Mouse (Mus musculus): ENCODE measurements at regions not wholly inside any gene's neighbourhood (a gene's known extent, or its start where the extent isn't known, plus 50 kb on each side); places are given as distances from the start of the nearest gene placed in this dataset.

DNA sequence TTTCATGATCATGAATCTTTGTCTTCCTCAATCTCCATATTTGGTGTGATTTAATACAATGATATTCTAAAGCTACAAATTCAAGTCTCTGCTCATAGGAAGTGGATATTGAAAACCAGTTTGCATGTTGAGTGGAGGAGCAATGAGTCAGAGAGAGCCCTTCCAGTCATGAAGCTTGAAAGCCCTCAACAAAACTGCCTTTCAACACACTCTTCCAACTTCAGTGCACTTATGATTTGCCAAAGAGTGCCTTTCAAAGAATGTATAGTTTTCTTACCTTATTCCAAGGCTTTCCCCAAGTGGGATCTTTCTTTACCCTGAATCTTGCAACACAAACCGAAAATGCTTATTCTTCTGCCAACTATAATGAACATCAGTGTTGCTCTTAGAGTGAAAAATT lies 690.6 kb downstream of the Hdgfl1 start:
- DNase-seq (ENCODE audit: low read depth) = no peak

DNA sequence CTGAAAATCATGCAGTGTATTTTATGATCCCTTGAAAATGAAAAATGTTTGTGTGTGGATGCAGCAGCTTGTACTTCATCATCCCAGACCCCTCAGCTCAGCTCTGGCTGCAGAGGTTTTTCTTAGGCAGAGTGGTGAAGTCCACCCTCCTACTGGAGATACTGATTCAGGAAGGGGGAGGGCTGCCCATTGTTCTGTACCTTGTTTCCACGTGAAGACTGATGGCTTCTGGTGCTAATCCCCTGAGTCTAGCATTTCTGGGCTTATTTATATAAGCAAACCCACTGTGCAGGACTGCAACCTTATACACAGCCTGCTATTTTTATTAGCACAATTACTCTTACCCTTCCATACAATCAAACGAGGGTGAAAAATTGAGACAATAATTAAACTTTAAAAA lies 708.6 kb downstream of the Hdgfl1 start:
- no peak for DNase-seq (ENCODE audit: low read depth)

DNA sequence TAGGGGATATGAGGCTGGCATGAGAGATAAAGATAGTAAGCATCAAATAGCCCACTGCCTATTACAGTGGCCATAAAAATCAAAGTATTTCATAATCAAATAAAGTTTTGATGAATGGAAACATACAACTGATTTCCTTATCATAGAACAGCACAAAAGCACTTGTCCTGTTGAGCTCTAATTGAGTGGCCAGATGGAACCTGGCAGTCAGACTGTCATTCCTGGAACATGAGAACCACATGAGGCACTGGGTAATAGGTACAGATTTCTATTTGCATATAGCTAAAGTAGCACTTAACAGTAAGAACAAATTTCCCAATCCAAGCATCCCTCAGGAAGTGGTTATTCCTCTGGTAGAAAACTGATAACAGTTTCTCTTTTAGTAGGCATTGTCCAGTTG lies 732.3 kb downstream of the Hdgfl1 start:
- no peak for DNase-seq (ENCODE audit: low read depth)

DNA sequence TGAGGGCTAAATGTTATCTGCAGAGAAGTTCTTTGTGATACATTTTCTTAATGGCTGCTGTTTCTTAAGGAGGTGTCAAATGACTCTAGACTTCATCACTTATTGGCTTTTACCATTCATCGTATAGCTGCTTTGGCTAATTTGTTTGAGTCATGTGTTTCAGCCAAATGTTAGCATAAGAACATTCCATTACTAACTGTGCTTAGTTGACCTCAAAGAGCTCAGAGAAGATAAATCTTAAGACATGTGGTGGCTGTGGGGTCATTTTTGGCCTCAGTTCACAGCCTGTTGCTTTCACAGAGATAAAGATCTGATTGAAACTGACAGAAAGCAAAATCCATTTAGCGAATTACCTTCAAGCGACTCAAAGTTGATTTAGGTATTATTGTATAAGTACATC lies 743.6 kb downstream of the Hdgfl1 start:
- no peak for DNase-seq (ENCODE audit: low read depth)

DNA sequence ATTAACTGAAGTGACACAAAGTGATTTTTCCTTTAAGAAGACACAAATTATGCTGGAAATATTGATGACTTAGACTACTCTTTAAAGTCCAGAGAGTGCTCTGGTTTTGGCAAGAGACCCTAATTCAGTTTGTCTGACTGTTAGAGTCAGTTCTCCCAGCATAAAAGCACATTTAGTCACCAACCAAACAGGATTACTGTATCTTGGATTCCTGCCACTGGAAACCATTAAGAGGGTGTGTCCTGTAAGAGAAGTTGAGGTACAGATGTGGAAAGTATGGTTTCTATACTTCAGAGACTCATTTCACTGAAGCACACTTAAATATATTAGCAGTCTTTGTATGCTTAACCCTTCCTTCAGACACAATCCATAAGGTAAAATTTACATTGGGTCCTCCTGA lies 745.3 kb downstream of the Hdgfl1 start:
- no peak for DNase-seq (ENCODE audit: low read depth)

DNA sequence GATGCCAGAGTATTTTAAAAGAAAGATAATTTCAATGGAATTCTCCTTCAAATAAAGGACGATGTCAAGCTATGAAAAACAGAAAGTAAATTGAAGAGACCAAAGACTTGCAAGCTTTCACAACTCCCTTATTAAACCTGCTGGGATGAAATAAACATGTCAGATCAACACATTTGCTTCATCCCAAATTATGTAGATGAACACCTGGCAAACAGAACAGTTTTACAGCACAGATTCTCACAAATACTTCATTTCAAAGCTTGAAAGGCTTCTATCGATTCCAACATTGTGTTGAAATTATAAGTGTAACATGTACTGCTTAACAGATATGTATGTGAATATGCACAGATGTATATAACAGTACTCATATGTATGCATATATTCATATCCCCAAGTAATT lies 749.5 kb downstream of the Hdgfl1 start:
- DNase-seq (ENCODE audit: low read depth) = no peak

DNA sequence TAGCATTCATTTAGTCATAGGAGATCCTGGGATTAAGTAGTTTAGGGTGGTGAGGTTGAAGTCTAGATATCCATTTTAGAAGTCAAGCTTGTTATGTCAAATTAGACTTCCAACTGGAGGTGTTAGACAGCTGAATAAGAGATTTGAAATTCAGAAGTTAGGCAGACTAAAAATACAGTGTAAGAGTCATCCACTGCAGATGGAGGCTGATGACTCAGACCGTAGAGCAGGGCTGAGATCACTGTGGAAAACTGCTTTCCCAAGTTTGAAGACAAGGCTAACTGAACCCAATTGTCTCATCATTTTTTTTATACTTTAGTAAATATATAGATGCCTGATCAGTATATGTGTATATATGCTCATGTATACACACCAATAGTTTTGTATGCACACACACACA lies 738.8 kb upstream of the Nrsn1 start:
- no peak for DNase-seq (ENCODE audit: low read depth)

DNA sequence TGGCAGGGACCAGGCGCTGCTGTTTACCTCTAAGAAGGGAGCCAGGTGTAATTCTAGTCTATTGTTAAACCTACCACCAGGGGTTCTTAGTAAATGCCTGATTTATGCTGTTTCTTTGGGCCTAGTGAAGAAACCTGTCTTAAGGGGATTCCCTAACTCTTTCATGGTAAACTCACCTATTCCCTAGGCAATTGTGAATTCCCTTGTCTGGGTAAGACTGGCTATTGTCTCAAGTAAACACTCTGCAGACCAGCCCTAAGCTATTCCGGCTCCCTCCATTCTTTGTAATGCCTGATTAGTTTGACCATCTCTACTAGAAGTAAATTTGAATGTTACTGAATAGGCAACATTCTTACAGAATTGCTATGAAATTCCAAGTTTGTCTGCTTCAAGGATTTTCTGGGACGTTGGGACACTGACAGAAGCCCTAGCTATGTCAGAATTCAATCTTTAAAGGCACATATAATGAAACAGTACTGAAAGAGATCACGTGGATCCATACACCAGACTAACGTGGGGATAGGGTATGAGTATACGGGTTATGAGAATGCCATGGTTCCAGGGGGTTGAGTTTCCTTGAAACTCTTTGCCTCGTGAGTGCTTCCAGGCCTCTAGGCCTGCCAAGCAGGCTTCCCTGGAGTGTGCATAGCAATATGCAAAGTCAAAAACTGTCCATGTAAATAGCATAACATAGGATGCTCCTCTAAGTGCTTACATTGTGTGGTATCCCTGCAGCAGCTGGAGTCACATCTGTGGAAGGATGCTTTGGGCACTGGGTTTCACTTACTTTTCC lies 734.7 kb upstream of the Nrsn1 start:
- DNase-seq (ENCODE audit: low read depth) = no peak

DNA sequence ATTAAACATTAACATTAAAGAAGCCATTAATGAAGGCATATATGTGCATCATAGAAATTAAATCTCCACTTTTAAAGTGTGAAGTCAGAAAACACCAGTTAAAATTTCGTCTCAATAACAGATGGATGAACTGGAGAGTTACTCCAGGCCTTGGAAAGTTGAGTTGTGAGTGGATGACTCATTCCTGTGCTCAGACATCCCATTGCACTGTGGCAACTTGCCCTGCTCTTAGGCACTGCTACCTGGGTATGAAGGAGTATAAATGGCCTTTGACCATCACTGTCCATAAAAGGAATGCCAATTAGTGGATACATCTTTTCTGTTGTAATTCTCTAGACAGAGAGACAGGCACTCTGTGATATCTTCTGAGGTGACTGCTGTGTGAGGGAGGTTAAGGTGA lies 723.2 kb upstream of the Nrsn1 start:
- no peak for DNase-seq (ENCODE audit: low read depth)

DNA sequence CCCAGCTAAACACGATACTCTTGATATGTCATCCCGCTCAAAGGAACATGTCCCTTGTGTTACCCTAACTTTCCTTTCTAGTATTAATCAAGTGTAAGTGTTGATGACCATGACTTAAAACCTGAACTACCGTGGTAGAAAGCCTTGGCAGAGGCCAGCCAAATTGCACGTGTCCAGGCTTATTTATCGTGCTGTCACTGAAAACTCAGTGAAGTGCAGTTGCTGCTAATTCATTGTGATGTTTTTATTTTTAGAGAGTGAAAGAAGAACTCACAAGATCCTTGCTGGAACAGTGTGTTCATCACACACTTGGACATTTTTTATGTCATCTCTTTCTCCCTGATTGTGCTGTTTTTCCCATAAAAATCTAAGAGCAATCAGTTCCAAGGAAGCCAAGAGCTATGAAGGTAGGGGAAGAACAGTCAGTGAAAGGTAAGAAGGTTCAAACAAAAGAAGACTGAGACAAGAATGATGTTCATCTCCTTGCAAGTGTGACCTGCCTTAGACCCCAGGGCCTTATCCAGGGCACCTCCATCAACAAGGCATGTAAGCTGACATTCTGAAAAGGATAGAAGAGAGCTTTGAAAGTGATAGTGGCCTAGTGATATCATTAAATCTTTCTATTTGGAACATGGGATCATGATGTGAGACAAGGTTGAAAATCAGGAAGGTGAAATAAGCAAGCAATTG lies 718.9 kb upstream of the Nrsn1 start:
- no peak for DNase-seq (ENCODE audit: low read depth)

DNA sequence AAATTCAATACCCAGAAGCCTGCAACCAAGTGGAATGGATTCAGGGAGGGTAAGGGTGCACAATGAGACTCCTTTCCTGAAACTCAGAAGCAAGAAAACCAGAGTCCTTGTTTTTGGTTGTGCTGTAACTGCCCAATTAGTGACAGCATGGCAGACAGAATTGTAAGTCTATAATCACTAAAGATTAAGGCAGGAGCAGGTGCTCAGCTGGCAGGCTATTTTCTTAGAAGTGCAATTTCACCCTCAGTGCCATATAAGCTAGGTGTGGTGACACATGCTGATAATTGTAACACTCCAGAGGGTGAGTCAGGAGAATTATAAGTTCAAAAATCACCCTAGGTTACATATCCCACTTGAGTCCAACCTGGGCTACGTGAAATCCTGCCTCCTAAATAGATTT lies 714.2 kb upstream of the Nrsn1 start:
- DNase-seq (ENCODE audit: low read depth) = no peak

DNA sequence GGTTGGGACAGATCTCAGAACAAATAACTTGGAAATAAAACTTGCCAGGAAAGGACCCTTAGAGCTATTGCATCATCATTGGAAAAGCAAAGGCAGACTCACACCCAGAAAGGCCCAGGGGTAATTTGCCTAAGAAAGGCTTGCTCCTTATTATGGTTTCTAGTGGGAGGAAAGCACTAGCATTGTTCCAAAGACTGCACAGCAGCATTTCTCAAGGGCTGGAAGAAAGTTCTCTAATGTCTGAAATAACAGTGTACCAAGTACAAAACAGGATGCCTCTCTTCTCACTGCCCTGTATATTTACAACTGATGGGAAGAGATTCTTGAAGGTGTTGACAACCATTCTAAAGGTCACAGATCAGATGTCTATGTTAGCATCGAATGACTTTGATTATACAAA lies 713.4 kb upstream of the Nrsn1 start:
- no peak for DNase-seq (ENCODE audit: low read depth)

DNA sequence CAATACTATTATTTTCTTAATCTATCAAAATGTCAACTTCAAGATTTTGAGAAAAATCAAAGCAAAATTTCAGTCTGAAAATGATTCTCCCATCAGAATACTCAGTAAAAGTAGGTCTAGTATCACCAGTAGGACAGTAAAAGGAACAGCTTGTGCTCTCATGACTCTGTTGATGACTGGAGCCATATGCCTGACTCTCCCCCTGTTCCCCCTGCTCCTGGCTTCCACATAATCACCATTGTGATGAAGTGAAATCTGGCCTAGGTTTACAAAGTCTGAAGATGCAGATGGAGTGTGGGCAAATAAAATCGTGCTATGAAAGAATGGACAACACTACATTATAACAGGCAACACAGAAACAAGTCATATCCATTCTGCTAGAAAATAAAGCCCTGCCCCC lies 708.3 kb upstream of the Nrsn1 start:
- no peak for DNase-seq (ENCODE audit: low read depth)

DNA sequence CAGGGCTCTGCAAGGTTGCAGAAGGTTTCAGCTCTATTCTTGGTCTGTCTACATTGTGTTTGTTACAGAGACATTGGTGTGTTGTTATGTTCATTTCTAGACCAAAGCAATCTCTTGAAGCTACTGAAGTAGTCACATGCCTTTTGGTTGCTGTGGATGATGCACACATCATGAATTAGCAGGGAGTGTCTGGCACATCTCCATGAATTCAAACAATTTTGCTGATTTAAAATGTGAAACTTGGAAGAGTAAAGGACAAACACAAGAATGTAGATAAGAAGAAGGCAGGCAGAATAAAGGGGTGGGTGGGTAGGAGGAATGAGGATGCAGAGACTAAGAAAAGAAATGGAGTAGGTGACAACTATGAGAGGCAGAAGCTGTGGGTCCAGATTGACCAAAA lies 688.3 kb upstream of the Nrsn1 start:
- DNase-seq (ENCODE audit: low read depth) = no peak

DNA sequence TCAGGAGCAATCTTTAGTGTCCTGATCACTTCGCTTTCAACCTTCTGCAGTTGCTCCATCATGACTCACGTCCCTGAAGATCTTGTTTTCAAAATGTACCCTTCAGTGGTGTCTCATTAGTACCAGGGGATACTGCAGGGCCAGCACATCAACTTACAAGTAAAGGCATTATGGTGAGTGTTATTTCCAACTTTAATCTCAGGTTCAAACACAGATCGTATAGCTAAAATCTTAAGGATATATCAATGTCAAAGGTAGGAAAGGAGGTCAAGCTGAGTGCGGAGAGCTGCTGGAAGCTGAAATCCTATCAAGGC lies 687.8 kb upstream of the Nrsn1 start:
- DNase-seq (ENCODE audit: low read depth) = no peak

DNA sequence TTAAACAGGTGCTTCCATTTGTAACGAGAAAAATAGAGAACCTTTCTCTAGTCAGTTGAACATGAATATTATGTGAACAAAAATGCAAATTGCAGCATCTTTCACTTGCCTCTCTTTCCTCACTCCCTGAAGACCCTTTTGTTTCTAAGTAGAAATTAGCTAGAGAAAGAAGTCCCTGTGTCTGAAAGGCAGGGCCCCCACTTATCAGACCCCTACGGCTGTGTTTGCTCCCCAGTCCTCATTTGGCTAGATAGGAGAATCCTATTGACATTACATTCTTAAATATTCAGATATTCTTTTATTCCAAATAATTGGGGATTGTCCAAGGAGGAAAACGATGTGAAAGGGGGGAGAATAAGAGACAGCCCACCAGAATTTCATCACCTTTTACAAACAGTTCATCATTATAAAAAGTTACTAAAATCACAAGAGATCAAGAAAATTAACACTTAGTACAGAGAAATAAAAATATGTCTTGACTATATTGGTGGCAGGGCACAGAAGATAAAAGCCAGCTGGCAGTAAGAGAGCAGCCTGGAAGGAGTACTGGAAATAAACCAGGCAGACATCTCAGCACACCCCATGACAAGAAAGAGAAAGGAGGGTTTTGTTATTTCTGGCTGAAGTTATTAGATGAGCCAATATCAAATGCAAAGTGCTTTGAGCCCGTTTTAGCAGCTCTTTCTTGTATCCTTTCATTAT lies 687.3 kb upstream of the Nrsn1 start:
- DNase-seq (ENCODE audit: low read depth) = no peak

DNA sequence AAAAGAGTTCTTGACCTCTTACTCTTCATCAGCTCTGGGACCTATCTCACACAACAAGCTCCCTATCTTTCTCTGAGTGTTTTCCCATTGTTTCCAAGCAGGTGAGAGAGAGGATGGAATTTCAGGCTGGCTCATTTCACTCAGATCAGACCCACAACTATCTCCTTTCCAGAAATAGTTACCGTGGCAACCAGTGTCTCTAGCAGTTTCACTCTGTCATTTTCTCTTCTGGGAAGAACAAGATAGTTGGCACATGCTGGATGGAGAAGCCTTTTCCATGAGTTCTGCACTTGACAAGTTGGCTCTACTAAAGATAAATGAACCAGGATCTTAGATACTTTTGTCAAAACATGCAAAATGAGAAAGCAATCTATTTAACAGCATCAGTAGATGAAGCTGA lies 667.3 kb upstream of the Nrsn1 start:
- DNase-seq (ENCODE audit: low read depth) = no peak

DNA sequence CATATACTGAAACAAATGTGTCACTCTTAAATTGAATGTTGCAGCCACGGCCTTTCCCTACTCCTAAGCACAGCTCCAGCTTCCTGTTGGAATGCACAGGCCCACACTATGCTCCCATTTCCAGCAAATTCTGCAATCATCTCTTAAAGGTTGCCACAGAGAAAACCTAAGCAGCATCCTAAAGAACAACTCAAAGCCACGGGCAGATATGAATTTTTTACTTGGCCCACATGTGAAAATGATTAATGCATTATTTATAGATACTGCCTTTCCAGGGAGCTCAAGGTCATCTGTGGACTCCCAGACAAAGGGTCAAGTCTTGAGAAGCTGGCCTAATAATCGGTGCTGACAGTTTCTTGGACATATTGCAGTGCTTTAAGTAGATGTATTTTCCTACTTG lies 663.5 kb upstream of the Nrsn1 start:
- DNase-seq (ENCODE audit: low read depth) = no peak

DNA sequence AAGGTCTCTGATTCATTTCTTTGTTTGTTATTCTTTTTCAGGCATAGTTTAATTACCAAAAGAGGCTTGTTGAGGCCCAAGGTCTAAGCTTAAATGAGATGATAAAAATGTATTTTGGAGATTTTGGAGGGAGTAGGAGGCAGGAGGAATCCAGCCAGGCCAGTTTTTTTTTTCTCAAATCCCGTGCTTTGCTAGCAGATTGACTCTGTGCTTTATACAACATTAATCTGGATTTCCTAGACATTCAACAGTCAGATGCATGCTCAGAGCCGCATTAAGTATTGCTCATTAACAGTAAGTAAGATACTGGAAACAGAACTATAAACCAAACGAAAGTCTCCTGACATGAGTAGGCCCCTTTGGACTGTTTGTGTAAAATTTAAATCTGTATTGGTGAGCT lies 662.9 kb upstream of the Nrsn1 start:
- no peak for DNase-seq (ENCODE audit: low read depth)

DNA sequence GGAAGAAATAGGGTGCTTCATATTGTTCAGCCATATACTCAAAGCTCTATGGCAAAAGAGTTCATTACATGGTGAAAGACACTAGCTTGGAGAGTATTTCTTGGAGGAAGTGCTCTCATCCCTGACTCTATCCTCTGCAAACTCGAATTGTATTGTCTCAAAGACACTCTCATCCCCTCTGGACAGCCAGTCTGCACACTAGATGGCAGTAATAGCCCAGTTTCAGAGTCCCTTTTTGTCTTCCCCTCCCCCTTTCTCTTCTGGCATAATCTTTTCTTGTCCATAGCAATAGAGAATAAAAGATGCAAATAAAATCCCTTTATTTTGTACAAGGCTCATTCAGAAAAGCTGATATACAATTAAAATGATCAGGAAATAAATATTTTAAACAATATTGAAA lies 662.5 kb upstream of the Nrsn1 start:
- no peak for DNase-seq (ENCODE audit: low read depth)

DNA sequence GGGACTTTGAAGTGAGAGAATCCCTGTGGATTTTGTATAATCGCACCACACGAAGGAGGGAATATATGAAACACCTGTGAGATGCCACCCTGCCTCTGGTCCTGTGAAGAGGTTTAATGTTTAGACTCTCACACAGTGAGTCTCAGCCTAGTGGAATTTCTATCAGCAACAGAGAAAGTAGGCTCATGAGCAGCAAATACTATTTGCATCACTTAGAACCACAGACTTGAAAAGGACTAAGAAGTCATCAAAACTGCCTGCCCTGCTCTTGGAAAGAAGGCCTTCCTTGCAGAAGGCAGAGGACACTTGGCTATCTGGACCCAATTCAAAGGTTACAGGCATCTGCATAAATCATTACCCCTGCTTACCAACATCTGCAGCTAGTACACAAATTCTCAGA lies 662.1 kb upstream of the Nrsn1 start:
- DNase-seq (ENCODE audit: low read depth) = no peak

DNA sequence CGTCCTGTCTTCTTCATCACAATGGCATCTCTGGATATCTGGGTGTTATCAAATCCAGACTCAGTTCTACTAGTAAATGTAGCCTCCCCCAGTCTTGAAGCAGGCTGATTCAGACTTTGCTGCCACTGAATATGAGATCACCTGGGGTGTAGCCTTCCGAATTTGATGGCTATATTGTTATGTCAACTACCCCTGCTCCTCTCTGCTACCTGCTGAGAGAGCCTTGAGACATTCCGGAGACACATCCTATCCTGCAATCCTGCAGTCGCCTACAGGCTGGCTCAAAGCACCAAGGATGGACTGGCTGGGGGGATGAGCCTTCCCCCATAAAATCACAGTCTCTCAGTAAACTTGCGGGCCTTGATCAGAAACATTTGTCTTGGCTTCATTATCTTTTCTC lies 655.4 kb upstream of the Nrsn1 start:
- no peak for DNase-seq (ENCODE audit: low read depth)

DNA sequence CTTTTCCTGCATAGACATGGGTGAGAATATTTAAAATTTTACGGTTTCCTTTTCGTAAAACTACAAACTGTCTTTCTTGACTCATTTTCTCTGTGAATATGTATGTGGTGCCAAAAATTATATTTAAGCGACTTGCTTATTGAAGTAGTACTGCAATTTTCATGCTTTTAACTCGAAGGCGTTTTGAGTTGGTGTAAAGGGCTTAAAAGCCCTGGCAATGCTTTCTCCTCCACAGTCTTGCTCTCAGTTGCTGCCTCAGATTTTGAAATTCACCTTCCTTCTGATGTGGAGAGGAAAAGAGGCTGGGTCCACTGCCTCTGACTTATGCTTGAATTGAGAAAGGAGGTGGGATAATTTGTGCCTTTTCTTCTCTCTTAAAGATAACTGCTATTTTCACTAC lies 629.6 kb upstream of the Nrsn1 start:
- no peak for DNase-seq (ENCODE audit: low read depth)

DNA sequence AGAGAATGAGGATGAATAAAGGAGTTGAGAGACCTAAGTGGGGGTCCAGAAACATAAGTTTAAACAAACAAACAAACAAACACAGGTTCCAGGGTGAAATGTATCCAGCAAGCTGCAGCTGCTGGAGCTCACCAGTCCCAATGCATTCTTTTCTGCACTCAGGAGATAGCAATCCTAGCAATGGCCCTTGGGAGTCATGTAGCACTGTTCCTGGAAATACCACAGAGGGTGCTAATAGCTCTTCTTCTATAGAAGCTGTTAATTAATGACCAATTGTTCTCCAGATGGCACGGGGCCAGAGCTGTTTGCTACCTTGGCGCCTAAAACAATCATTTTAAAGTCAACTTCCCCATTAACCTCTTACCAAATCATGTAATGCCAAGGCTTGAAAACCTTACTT lies 622.8 kb upstream of the Nrsn1 start:
- no peak for DNase-seq (ENCODE audit: low read depth)

Measured in naive thymus-derived CD4-positive, alpha-beta T cell, adult 2 months (primary cell).